Mouse (Mus musculus): ENCODE results near the gene Helt. TPM values are rescaled to one million over a fixed set of nuclear protein-coding genes. Genes with fewer than 3 reads are reported as not detected.

The Helt gene
- total RNA-seq, 2 experiments from 2014 or later = 0.45 to 1.1 TPM

Other genes with a start within 250 kb of the Helt start
- 10 to 100 TPM; 13.0 to 15.0 TPM for gene Cfap97, start 142.9 kb downstream of the Helt start, total RNA-seq (2021)
- gene Snx25, start 142.5 kb downstream of the Helt start, total RNA-seq (2021) = 1 to 10 TPM; 7.7 to 9.5 TPM
- gene Slc25a4, start 83.4 kb downstream of the Helt start, total RNA-seq (2021) = 1,000 to 10,000 TPM; 2,072 to 2,481 TPM
- gene Acsl1, start 176.4 kb upstream of the Helt start, total RNA-seq (2021) = 100 to 1,000 TPM; 230 to 244 TPM